Mouse (Mus musculus) natural killer cell, adult 2 months (primary cell): Measurements from ENCODE around the gene Vsir.

Source experiments
- DNase-seq, 2 experiments: peaks; one replicate each; pipeline ENCODE4 v3.0.0; 2022; ENCODE audit warnings: low spot score in 2 of 2

The Vsir gene

GRCm38 (mm10) chr10:60346701-60347405 is at the start of gene Vsir:
Gene Vsir, plus strand, starts transcription at chr10:60346851.
- peak; percentile 85 to 89 for DNase-seq

DNA sequence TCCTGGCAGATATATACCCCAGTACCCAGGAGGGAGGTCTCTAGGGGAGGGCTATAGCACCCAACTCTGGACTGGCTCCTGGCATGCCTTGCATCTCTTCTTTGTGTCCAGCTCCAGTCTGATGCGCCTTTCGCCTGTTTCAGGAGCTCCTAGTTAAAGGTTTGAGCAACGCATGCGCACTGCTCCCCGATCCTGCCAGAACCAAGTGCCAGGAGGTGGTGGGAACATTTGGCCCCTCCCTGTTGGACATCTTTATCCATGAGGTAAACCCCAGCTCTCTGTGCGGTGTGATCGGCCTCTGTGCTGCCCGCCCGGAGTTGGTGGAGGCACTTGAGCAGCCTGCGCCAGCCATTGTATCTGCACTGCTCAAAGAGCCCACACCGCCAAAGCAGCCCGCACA is 47.0 kb upstream of the Vsir start:
- no peak for DNase-seq

DNA sequence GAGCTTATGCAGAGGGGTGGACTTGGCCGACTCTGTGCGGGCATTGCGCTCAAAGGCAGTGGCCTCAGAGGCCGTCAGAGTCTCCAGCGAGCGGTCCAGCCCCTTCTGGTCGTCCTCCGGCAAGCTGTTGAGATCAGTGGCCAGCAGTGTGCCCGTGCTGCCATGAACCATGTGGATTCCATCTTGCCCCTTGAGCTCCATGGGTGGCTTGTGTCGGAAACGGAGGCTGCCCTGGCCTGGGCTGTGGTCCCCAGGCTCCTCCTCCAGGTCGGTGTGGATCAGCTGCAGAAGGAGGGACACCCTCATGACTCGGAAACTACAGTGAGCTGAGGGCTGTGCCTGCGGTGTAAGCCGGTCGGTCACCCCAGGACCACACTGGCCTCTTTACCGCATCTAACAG is 43.2 kb upstream of the Vsir start:
- no peak for DNase-seq

- DNase-seq: peak; percentile 64 to 76
Observed at GRCm38 (mm10) chr10:60304854-60305628, 41.6 kb upstream of the Vsir start.

DNA sequence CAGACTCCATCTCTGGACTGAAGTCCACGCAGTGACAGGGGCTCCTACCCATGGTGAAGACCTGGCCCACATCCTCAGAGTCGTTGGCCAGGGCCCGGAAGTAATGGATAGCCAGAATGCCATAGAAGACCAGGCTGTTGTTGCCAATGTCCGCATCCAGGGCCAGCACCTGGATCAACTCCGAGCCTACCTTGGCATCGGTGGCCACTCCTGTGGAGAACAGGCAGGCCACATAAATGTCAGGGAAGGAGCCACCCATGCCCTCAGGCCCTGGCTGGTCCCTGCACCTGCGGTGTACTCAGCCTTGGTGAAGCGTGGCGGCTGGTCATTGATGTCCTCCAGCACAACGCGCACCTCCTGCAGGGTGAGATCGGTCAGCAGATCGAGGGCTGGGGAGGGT is 36.0 kb upstream of the Vsir start:
- no peak for DNase-seq

GRCm38 (mm10) chr10:60313606-60314005 is 33.0 kb upstream of the Vsir start:
- DNase-seq: no peak

DNA sequence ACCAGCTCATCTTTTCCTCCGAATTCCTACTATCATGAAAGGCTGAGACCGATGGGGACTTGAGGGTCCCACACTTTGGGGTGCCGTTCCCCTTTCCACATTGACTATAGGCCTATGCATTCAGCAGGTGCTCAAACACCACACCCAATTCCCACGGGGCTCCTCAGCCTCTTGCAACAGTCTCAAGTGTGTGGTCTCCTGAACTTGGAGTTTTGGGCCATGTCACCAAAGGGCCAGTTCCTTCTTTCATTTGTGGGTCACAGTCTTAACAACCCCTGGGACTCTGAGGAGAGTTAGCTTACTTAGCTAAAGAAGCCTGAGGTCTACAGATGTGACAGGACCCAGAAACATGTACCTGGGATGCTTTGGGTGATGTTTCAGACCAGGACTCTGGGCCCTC is 30.5 kb upstream of the Vsir start:
- DNase-seq: no peak

DNA sequence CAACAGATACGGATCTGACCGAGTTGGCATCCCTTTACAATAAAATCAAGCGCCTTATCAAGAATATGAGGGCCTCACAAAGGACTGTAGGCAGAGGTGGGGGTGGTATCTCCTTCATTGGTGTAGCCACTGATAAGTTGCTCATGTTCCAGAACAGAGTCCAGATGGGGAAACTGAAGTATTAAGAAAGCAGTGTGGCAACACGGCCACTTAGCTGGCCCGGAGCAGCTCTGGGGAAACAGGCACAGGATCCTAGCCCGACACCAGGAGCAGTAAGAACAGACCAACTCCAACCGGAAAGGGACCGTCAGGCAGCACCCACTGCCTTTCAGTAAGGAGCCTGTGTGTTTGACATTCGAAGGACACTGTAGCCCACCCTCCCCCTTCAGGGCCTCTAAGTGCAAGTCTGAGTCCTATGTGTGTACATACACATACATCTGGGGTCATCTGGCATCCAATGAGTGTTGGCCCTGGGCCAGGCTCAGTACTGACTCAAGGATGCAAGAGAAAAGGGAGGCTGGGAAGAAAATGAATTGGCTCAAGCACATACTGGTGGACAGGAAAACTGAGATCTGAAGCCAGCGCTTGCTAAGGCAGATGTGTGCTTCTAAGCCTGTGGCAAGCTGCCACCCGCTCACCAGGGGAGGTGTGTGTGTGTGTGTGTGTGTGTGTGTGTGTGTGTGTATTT is 17.5 kb upstream of the Vsir start:
- no peak for DNase-seq

GRCm38 (mm10) chr10:60334583-60334982 is 12.1 kb upstream of the Vsir start:
- DNase-seq: no peak

- DNase-seq: no peak
Observed at GRCm38 (mm10) chr10:60335021-60335420, 11.6 kb upstream of the Vsir start.

DNA sequence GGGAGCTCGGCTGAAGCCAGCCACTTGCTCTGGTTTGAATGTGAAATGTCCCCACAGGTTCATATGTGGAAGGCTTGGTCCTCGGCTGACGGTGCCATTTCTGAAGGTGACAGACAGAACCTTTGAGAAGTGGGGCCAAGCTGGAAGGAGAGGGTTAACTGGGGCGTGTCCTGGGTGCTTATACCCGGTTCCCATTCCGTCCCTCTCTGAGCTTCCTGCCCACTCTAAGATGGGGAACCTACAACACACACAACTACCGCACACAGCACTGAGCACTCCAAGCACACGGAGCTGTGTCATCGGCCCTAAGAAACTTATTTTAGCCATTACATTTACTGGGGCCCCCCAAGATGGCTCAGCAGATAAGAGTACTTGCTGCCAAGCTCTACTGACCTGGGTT is 5.1 kb upstream of the Vsir start:
- DNase-seq: no peak

DNA sequence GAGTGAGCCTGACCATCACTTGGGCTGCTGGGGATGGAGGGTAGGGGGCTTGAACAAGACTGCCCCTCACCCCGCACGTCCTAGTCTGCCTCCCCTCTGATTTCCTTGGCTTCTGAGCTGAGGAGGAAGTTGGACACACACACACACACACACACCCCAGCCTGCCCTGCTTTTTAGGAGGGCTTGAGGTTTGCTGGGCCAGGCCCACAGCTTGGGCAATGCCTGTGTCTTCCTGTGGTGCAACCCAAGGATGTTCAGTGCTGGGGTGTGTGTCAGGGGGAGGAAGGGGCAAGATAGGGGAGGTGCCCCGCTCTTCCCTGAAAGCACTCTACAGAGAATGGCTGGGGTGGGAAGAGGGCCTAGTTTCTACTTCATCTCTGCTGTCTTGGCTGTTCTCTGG is 2.5 kb upstream of the Vsir start:
- DNase-seq: no peak

GRCm38 (mm10) chr10:60346056-60346455 is 595 bp upstream of the Vsir start:
- no peak for DNase-seq

GRCm38 (mm10) chr10:60347768-60348610 is 1.3 kb downstream of the Vsir start:
- DNase-seq: no peak

- DNase-seq: peak in 1 of 2 experiments; percentile 29
Observed at GRCm38 (mm10) chr10:60349056-60349455, 2.4 kb downstream of the Vsir start.

DNA sequence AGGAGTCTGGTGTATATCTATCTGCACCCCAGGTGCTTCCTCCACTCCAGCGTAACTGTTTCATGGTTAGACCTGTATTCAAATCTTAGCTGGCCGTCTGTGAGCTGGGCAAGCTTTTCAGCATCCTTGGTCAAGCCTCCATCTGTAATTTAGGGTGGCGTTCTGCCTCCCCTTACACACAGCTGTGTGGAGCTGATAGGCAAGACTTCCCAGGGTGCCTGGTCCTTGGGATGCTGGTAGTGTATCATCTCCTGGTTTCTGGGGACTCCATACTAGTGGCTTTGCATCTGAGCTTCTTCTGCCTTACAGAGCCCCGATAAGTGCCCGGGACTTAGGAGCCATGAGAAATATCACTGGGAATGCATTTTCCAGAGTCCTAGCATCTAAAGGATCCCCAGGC is 3.0 kb downstream of the Vsir start:
- no peak for DNase-seq

DNA sequence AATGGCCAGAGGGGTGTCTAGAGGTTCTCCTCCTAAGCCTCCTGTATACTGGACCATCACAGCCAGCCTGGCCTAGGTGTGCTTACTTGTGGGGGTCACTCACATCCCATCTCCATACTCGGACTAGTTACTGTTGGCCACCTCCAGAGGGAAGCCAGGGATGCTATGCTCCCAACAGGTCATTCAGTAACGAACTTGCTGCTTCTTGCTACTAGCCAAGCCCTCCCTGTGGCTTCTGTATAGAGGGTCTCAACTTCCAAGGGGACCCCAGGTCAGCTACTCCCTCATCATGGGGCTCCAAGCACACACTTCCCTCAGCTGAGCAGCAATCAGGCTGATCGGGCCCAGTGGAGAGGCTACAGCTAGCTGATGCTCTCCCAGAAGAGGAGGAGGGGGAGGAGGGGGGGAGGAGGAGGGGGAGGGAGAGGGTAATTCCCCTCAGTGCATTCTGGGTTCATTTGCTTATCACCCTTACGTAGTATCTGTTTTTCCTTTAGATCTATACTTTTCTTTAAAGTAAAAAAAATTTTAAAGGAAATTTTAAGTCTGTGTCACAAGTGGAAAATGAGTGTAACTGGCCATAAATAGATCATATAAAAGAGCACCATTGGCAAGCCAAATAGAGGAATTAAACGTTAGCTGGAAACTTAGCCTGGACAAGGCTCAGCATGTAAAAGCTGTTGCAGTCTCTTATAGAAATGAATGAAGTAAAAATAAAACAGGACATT is 3.6 kb downstream of the Vsir start:
- DNase-seq: no peak

- DNase-seq: peak; percentile 94 to 96
Observed at GRCm38 (mm10) chr10:60350805-60351167, 4.1 kb downstream of the Vsir start.

DNA sequence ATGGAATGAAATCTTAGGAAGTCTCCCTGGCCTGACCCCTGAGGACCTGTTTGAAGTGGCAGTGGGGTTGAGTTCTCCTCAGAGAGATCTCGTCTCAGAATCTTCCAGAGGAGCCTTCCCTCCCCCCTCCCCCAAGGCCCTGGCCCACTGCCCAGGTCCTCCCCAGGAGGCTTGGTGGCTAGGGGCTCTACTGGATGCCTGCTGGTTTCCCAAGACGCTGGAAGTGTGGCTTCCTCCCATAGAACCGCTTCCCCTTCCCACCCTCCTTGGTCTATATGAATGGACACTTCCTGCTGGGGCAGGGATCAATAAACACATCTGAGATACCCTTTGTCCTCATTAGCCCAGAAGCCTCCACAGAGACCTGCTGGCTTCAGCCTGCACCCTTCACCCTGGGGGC is 4.6 kb downstream of the Vsir start:
- DNase-seq: no peak

- peak; percentile 89 to 94 for DNase-seq
Observed at GRCm38 (mm10) chr10:60351761-60352455, 5.3 kb downstream of the Vsir start.
